Mouse (Mus musculus): ENCODE measurements around the gene Cdkn1a.

DNA sequence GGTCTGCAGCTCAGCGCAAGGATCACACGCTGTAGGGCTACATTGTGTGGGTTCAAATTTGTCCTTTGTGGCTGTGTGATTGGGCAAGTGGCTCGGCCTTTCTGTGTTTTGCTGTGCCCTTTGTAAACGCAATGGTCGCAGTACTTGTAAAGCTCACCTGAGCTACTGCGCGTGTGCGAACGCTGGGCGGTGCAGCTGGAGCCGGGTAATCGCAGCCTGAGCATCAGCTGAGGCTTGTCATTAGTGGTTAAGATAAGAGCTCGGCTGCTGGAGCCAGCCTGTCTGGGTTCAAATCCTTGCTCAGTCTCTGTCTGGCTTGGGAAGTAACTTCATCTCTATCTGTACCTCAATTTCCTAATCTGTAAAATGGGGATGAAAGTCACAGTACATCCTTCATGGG is 16.7 kb upstream of the Cdkn1a start:
- TF ChIP-seq CTCF (IDR thresholded peaks at IDR 0.05; ENCODE audit: extremely low read depth, insufficient read depth, low read length) (no peak), POLR2A (IDR thresholded peaks at IDR 0.05; ENCODE audit: extremely low read depth, insufficient read depth, low read length) (no peak)
